Mouse (Mus musculus) thymus, adult 2 months (tissue): ENCODE measurements around the gene Spire2. TPM values are rescaled to one million over a fixed set of nuclear protein-coding genes. Genes with fewer than 3 reads are reported as not detected.

Experiments used
- DNase-seq: peaks from one replicate; pipeline ENCODE4 v3.0.0; 2021
- H3K27ac ChIP-seq: fragments of 200-500 bp; 2 replicates; pipeline ENCODE4 v1.5.1; 2012; ENCODE audit warnings: low read length, control low read depth; ENCODE audit not compliant: control insufficient read depth, insufficient read depth
- H3K27me3 ChIP-seq: fragments of 200-500 bp; 2 replicates; pipeline ENCODE4 v1.6.1; 2012; ENCODE audit warnings: mild to moderate bottlenecking, low read length, moderate library complexity, mixed read lengths; ENCODE audit not compliant: control insufficient read depth, insufficient read depth
- H3K36me3 ChIP-seq: fragments of 200-500 bp; 2 replicates; pipeline ENCODE4 v1.6.1; 2012; ENCODE audit warnings: mild to moderate bottlenecking, low read length, moderate library complexity; ENCODE audit not compliant: control insufficient read depth, insufficient read depth
- H3K4me1 ChIP-seq: fragments of 200-500 bp; replicated peaks from 2 replicates; pipeline ENCODE4 v1.6.1; 2012; ENCODE audit warnings: low read length; ENCODE audit not compliant: control insufficient read depth, insufficient read depth
- H3K4me3 ChIP-seq: fragments of 200-500 bp; 2 replicates; pipeline ENCODE4 v1.5.1; 2012; ENCODE audit warnings: mild to moderate bottlenecking, low read length, control low read depth, moderate library complexity; ENCODE audit not compliant: control insufficient read depth, insufficient read depth
- CTCF ChIP-seq: fragments of 200-500 bp; IDR thresholded peaks from 2 replicates; pipeline ENCODE4 v1.5.1; 2012; ENCODE audit warnings: mild to moderate bottlenecking, control low read depth, low read length, moderate library complexity, borderline replicate concordance; ENCODE audit not compliant: control insufficient read depth, poor library complexity, insufficient read depth; ENCODE audit errors: extremely low read depth
- POLR2A ChIP-seq: fragments of 200-500 bp; IDR thresholded peaks from 2 replicates; pipeline ENCODE4 v1.6.1; 2012; ENCODE audit warnings: mild to moderate bottlenecking, low read length, control low read depth, moderate library complexity; ENCODE audit not compliant: control insufficient read depth, poor library complexity, insufficient read depth; ENCODE audit errors: extremely low read depth
- WGBS: fragments of 180-500 bp; shearing (Covaris S2); methylation state at CpG from one replicate; pipeline ENCODE4 v1.1.7; 2018; 5-methylcytosine and 5-hydroxymethylcytosine counted together
- polyA plus RNA-seq: library from polyadenylated mRNA; depleted of rRNA; stranded (reverse); fragments of >200 nt; gene quantifications from 2 replicates; pipeline ENCODE4 v1.2.3, GENCODE M21; 2012

The Spire2 gene
- polyA plus RNA-seq, 1 experiment = 2.1 TPM

DNA sequence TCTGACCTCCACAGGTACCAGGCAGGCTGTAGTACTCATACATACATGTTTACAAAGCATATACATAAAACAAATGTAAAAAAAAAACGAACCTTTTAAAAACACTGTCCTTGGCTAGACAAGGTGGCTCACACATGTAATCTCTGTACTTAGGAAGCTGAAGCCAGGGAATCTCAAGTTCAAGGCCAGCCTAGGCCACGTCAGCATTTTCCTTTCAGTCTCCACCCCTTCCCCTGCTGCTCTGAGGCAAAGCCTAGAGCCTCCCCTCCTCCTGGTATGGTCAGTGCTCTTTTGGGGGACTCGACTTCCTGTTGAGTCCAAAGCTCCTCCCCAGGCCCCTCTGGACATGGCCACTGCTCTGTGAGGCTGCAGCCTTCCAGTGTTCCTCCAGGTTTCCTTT is 54.5 kb downstream of the Spire2 start:
- Histone ChIP-seq H3K27ac (no peak overlapping the region), H3K4me1 (no peaks in the 10 kb centered on the region; the same call in 1 of the 2 replicates), H3K36me3 (peaks cover 75% of the 10 kb centered on the region), H3K27me3 (no peaks in the 10 kb centered on the region), H3K4me3 (no peak overlapping the region)
- TF ChIP-seq POLR2A (no peak), CTCF (no peak)
- 90% methylated on average over 3 of the region's 3 CpGs for WGBS
- no peak for DNase-seq

GRCm38 (mm10) chr8:123387801-123388200 is 55.3 kb downstream of the Spire2 start:
- no peak overlapping the region for H3K4me3 ChIP-seq
- WGBS = 98% methylated on average over 8 of the region's 8 CpGs
- TF ChIP-seq CTCF (no peak), POLR2A (no peak)
- DNase-seq = no peak
- no peak overlapping the region for H3K27ac ChIP-seq
- no peaks in the 10 kb centered on the region; the same call in 1 of the 2 replicates for H3K4me1 ChIP-seq
- H3K36me3 ChIP-seq = peaks cover 73% of the 10 kb centered on the region
- H3K27me3 ChIP-seq = no peaks in the 10 kb centered on the region

- TF ChIP-seq POLR2A = no peak
- TF ChIP-seq CTCF = no peak
- WGBS = 84% methylated on average over 7 of the region's 7 CpGs
- peaks cover under 1% of the 10 kb centered on the region for H3K4me1 ChIP-seq
- H3K27ac ChIP-seq = no peak overlapping the region
- no peaks in the 10 kb centered on the region for H3K27me3 ChIP-seq
- DNase-seq = no peak
- H3K4me3 ChIP-seq = no peak overlapping the region
- peaks cover 73% of the 10 kb centered on the region for H3K36me3 ChIP-seq
Observed at GRCm38 (mm10) chr8:123389026-123389425, 56.5 kb downstream of the Spire2 start.

GRCm38 (mm10) chr8:123398308-123398707 is 65.8 kb downstream of the Spire2 start:
- peaks cover 75% of the 10 kb centered on the region for H3K4me1 ChIP-seq
- DNase-seq = no peak

DNA sequence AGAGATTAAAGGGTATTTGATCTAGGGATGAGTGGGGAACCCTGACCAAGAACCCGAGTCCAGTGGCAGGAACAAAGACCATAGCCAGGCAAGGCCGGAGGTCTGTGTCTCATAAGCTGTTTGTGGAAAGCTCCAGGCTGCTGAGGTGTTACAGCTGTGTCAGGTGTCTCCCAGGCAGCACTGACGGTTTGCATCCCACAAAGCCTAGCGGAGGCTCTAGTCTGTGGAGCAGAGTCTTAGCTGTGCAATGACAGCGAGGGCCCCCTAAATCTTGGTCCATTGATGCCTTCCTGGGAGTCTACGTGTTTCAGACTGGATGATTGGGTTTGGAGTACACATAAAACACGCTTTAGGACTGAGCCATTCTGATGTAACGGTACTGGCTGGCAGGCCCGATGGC is 69.4 kb downstream of the Spire2 start:
- no peaks in the 10 kb centered on the region for H3K27me3 ChIP-seq
- 43% methylated on average over 9 of the region's 9 CpGs for WGBS
- H3K27ac ChIP-seq = peak overlapping the region; percentile 70
- no peak overlapping the region for H3K4me3 ChIP-seq
- peaks cover 97% of the 10 kb centered on the region for H3K4me1 ChIP-seq
- DNase-seq = no peak
- TF ChIP-seq POLR2A (no peak), CTCF (no peak)
- H3K36me3 ChIP-seq = peaks cover 10% of the 10 kb centered on the region; the same call in 1 of the 2 replicates

More at GRCm38 (mm10) chr8:123398308-123398707, 65.8 kb downstream of the Spire2 start:
- no peak overlapping the region for H3K27ac ChIP-seq
- H3K4me3 ChIP-seq = no peak overlapping the region
- H3K36me3 ChIP-seq = peaks cover 38% of the 10 kb centered on the region
- no peak for TF ChIP-seq CTCF
- TF ChIP-seq POLR2A = no peak
- 43% methylated on average over 13 of the region's 13 CpGs for WGBS
- H3K27me3 ChIP-seq = no peaks in the 10 kb centered on the region

DNA sequence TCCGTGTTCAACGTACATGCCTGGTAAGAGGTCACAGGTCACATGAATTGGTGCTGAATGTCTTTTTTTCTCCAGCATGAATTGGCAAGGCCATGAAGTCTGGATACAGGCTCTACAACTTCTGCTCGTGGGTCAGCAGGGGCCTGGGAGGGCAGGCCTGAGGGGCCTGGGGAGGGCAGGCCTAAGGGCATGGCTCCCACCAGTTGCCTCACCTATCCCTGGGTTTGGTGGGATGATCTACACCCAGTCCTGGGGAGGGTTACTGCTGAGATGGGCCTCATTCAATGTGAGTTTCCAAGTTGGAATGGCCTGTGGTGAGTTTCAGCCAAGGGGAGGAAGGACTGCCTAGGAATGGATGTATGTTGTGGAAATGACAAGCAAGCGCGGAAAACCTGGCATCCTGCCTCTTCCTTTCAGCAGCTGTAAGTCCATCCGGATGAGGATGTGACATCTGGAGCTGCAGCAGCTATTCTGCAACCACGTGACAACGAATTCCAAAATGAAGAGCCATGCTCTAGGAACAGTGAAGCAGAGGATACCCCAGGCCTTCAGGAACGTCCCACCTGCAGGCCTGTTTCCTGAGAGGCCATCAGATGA is 70.3 kb downstream of the Spire2 start:
- 92% methylated on average over 9 of the region's 9 CpGs for WGBS
- Histone ChIP-seq H3K27ac (peak overlapping the region; percentile 70), H3K4me3 (no peak overlapping the region), H3K4me1 (peaks cover 97% of the 10 kb centered on the region), H3K36me3 (peaks cover 6% of the 10 kb centered on the region; the same call in 1 of the 2 replicates), H3K27me3 (no peaks in the 10 kb centered on the region)
- DNase-seq = no peak
- no peak for TF ChIP-seq CTCF
- TF ChIP-seq POLR2A = no peak

DNA sequence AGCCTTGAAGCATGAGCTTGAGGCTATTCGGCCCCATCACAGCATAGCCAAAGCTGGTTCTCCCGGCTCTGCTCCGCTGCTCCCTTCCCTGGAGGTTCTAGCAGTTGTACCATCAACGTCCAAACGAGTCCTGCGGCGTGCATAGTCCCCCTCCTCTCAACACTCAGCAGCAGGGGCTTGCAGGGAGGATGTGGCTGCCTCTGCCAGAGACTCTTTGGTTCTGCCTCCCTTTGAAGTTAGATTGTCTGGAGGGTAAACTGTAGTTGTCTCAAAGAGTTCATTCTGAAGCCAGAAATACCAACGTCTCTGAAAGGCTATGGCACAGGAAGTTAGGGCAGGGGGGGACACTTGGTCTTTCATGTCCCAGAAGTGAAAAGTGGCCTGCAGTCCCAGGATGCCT is 72.0 kb downstream of the Spire2 start:
- WGBS = 2% methylated on average over 8 of the region's 8 CpGs
- H3K27me3 ChIP-seq = no peaks in the 10 kb centered on the region
- peak; percentile 73 for DNase-seq
- TF ChIP-seq POLR2A (no peak), CTCF (no peak)
- peaks cover 95% of the 10 kb centered on the region for H3K4me1 ChIP-seq
- H3K36me3 ChIP-seq = 0 out of 2 replicates have a peak, but pooled peaks cover 3% of the 10 kb centered on the region
- peak overlapping the region; percentile 22 for H3K4me3 ChIP-seq
- H3K27ac ChIP-seq = peak overlapping the region; percentile 88
